Mouse (Mus musculus) embryonic facial prominence, embryonic 15.5 days (tissue): Measurements from ENCODE around the gene Defb11. TPM values are rescaled to one million over a fixed set of nuclear protein-coding genes. Genes with fewer than 3 reads are reported as not detected.
"Not testable (repeated sequence)": the region's sequence is repeated elsewhere in the genome, so short reads cannot be mapped to it uniquely, and the experiment has no call there.

ENCODE experiments used
- ATAC-seq: fragments of 200-750 bp; cut with Nextera tagmentation; 2 replicates; pipeline ENCODE4 v1.8.0; 2017; ENCODE audit warnings: low read depth, moderate TSS enrichment; ENCODE audit not compliant: insufficient number of reproducible peaks, low FRiP score, low TSS enrichment
- H3K27ac ChIP-seq: fragments of 300-500 bp; sonication (generic); replicated peaks from 2 replicates; pipeline ENCODE4 v1.5.1; 2015; ENCODE audit warnings: mild to moderate bottlenecking, inconsistent platforms
- H3K27me3 ChIP-seq: fragments of 300-500 bp; sonication (generic); 2 replicates; pipeline ENCODE4 v1.6.1; 2015; ENCODE audit warnings: inconsistent platforms
- H3K36me3 ChIP-seq: fragments of 300-500 bp; sonication (generic); 2 replicates; pipeline ENCODE4 v1.6.1; 2015; ENCODE audit warnings: mild to moderate bottlenecking, inconsistent platforms
- H3K4me1 ChIP-seq: fragments of 300-500 bp; sonication (generic); 2 replicates; pipeline ENCODE4 v1.6.1; 2015; ENCODE audit warnings: inconsistent platforms
- H3K4me2 ChIP-seq: fragments of 300-500 bp; sonication (generic); replicated peaks from 2 replicates; pipeline ENCODE4 v1.6.1; 2015; ENCODE audit warnings: mild to moderate bottlenecking, inconsistent platforms
- H3K4me3 ChIP-seq: fragments of 300-500 bp; sonication (generic); replicated peaks from 2 replicates; pipeline ENCODE4 v1.5.1; 2015; ENCODE audit warnings: mild to moderate bottlenecking, inconsistent platforms
- H3K9ac ChIP-seq: fragments of 300-500 bp; sonication (generic); 2 replicates; pipeline ENCODE4 v1.6.1; 2015; ENCODE audit warnings: inconsistent platforms
- H3K9me3 ChIP-seq: fragments of 300-500 bp; sonication (generic); replicated peaks from 2 replicates; pipeline ENCODE4 v1.6.1; 2016; ENCODE audit warnings: inconsistent platforms
- WGBS: fragments of 180-500 bp; shearing (Covaris S2); methylation state at CpG from one replicate; pipeline ENCODE4 v1.1.7; 2015; 5-methylcytosine and 5-hydroxymethylcytosine counted together
- polyA plus RNA-seq: library from polyadenylated mRNA; unstranded; fragments of >200 nt; fragmentation: Nextera tagmentation; extraction: Ambion mirVana; gene quantifications from 2 replicates; pipeline ENCODE4 v1.2.1, GENCODE M21; 2015

Defb11 gene
- polyA plus RNA-seq, result not detected in 2 replicates

DNA sequence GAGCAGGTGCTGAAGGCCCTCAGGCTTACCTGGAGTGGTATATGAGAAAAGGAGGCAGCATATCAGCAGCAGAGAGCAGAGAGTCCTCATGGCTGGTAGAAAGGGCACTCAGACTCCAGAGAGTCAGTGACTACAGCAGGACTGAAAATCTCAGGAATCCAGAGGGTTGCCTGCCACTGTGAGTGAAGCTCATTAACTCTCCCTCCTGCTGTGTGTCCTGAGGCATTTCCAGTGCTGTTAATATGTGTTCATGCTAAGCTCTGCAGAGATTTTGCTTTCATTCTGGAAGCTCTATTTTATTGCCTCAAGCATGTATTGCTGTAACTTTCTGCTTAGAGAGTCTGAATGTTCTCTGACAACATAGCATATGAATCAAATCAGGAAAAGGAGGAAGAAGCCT is at the start of gene Defb11:
Gene Defb11 (minus strand): TSS at position 123 of the 400 bp plus-strand sequence.
- not testable (repeated sequence) for H3K4me2 ChIP-seq, H3K27me3 ChIP-seq, H3K27ac ChIP-seq, H3K36me3 ChIP-seq, H3K9me3 ChIP-seq, H3K4me3 ChIP-seq, H3K4me1 ChIP-seq, H3K9ac ChIP-seq, ATAC-seq

DNA sequence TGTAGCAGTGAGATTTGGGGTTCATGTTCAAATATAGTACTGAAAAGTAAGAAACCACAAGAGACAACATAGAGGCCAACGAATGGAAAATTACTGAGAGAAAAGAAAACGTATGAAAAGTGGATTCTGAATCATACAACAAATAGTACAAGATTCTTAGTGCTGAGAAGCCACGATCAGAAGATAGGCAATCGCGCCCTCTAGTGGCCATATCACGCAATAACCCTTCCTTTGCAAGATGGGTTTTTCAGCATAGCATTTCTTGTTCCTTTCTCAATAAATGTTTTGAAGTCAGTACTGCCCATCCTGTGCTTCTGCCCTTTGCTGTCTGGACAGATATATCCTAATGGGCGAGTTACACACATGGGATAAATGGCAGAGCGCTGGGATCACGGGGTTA is 49.1 kb upstream of the Defb11 start:
- H3K36me3 ChIP-seq, result no peaks in the 10 kb centered on the region
- H3K9ac ChIP-seq, result no peak overlapping the region
- 3% methylated on average over 9 of the region's 9 CpGs for WGBS
- H3K9me3 ChIP-seq, result no peaks in the 10 kb centered on the region
- no peaks in the 10 kb centered on the region for H3K27me3 ChIP-seq
- ATAC-seq, result no peak
- no peaks in the 10 kb centered on the region for H3K4me1 ChIP-seq
- no peak overlapping the region for H3K27ac ChIP-seq
- H3K4me2 ChIP-seq, result no peak overlapping the region
- H3K4me3 ChIP-seq, result no peak overlapping the region

DNA sequence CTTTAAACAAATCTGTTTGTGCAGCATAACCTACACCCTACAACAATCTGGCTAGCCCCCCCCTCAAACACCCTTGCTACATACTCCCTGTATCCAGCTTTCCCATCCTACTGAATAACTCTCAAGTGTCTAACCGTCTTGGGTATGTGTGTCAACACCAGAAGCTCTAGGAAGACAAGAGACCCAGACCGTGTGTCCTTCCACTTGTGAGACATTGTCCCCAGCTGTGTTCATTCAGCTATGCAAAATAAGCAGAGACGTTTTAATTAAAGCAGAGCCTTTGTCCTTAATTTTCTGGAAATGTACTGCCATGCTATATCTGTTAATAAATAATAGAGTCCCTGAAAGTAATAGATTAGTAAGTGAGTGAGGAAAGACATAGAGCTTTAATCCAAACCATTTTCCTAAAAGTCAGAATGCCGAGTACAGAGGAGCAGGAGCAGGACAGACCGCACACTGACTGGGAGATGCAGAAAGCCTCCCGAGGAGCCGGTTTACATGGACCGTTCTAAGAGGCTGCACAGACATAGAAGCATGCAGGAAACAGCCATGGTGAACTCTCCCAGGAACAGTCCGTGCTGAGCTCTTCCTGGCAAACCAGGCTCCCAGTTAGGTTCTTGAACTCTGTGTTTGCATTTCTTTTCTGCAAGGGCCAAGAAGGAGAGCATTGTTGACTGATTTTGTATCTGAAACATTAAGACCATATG is 41.3 kb upstream of the Defb11 start:
- no peak overlapping the region for H3K27ac ChIP-seq
- no peaks in the 10 kb centered on the region for H3K4me1 ChIP-seq
- H3K9ac ChIP-seq, result no peak overlapping the region
- H3K36me3 ChIP-seq, result no peaks in the 10 kb centered on the region
- H3K4me3 ChIP-seq, result no peak overlapping the region
- H3K27me3 ChIP-seq, result no peaks in the 10 kb centered on the region
- no peaks in the 10 kb centered on the region for H3K9me3 ChIP-seq
- 54% methylated on average over 9 of the region's 9 CpGs for whole genome bisulfite sequencing
- H3K4me2 ChIP-seq, result no peak overlapping the region
- ATAC-seq, result no peak

DNA sequence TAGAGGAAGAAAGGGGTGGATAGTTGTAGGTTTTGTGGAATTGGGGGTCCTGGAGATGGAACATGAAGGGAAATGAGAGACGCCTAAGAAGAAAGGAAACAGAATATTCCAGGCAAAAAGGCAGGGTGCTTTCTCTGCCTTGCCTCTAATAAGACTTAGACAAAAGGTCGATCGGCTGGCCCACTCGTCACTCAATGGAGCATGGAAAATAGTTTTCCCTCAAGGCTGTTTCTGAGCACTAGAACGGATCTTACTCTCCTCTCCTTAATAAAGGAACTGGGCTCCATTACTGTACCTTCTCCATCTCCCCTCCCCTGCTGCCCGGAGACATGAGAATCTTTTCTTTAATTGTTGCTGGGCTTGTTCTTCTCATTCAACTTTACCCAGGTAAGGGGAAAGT is 40.2 kb upstream of the Defb11 start, which contains the start of gene Defb13:
Gene Defb13 (plus strand): TSS at position 301 of the 400 bp plus-strand sequence.
- Histone ChIP-seq H3K36me3 (no peaks in the 10 kb centered on the region), H3K9ac (no peak within 1 kb of the TSS), H3K4me3 (no peak within 1 kb of the TSS), H3K27ac (no peak within 1 kb of the TSS), H3K4me1 (no peaks in the 10 kb centered on the region), H3K4me2 (no peak within 1 kb of the TSS), H3K9me3 (no peaks in the 10 kb centered on the region), H3K27me3 (no peaks in the 10 kb centered on the region)
- no peak for ATAC-seq
- WGBS, result 73% methylated on average over 6 of the region's 6 CpGs

DNA sequence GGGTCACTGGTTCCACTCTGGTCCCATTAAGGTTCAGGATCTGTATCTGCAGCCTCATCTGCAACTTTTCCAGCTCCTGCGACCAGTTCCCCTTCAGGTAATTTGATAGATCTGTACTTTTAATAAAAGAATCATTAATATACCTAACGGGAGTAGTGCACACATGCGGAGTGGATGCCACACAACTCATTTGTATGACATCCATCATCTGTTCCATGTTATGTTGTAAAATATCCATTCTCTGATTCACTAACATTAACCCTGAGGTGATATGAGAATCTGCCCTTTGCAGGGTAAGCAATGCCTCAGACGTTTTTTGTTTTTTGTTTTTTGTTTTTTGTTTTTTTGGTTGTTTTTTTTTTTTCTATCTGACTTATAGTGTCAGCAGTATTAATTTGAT is 31.8 kb upstream of the Defb11 start, which contains the start of gene Defb35:
Gene Defb35 (plus strand): TSS at position 301 of the 400 bp plus-strand sequence.
- not testable (repeated sequence) for H3K4me2 ChIP-seq, H3K9me3 ChIP-seq, H3K27ac ChIP-seq, H3K36me3 ChIP-seq, H3K4me1 ChIP-seq, H3K4me3 ChIP-seq, H3K27me3 ChIP-seq, H3K9ac ChIP-seq, ATAC-seq
- WGBS, result 84% methylated on average over 4 of the region's 4 CpGs

DNA sequence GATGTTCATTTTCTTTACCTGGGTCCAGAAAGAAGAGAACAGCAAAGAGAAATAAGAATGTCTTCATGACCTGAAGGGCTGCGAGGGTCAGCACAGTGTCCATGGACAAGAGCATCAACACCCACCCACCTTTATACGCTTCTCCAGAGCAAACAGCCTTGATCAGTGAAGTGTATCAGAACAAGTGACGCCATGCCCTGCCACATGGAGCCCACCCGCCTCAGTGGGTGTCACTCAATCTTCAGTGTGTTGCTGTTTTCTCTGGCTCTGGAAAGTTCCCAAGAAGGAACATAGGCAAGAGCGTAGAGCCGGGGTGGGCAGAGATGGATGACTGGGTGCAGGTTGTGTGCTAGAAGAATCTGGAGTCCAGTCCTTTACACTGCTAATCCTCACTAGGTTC is 26.4 kb upstream of the Defb11 start, which contains the start of gene Defb15:
Gene Defb15 (minus strand): TSS at position 101 of the 400 bp plus-strand sequence.
- Histone ChIP-seq H3K4me1 (no peaks in the 10 kb centered on the region), H3K9me3 (no peaks in the 10 kb centered on the region), H3K27ac (no peak within 1 kb of the TSS), H3K9ac (no peak within 1 kb of the TSS), H3K4me3 (no peak within 1 kb of the TSS), H3K36me3 (no peaks in the 10 kb centered on the region), H3K27me3 (no peaks in the 10 kb centered on the region), H3K4me2 (no peak within 1 kb of the TSS)
- 91% methylated on average over 6 of the region's 6 CpGs for WGBS
- no peak for ATAC-seq

DNA sequence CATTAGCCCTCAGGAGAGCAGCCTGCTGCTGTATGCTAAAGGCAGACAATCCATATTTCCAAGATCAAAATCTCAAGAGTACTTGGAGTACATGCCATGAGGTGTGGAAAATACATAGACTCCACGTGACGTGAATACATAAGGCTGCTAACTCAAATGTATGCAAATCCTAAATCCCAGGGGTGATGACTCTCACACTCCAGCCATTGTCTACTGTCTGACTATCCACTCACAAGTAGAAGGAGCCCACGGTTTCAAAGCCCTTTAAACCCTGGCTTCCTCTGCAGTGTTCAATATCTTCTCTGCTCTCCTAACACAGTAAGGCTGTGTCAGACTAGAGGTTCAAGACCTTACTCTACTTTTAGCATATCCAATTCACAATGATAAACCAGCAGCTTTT is 24.5 kb upstream of the Defb11 start:
- not testable (repeated sequence) for H3K27ac ChIP-seq, ATAC-seq, H3K4me1 ChIP-seq, H3K4me3 ChIP-seq, H3K4me2 ChIP-seq, H3K9ac ChIP-seq, H3K27me3 ChIP-seq, H3K36me3 ChIP-seq, H3K9me3 ChIP-seq
- 80% methylated on average over 3 of the region's 3 CpGs for WGBS

DNA sequence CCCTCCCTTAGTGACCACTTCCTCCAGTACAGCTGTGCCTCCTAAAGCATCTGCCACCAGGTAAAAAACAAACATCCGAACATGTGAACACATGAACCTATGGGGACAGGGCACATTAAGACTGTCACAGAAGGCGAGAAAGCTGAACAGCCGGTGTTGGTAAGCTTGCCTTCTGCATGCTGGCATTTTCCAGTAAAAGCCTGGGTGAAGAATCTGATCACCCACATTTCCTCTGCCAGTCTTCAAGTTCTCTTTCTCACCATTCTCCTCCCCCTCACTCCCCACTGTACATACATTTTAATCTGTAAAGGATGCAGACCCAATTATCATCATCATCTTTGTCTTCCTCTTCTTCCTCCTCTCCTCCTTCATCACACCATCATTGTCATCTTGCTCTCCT is 9.4 kb upstream of the Defb11 start:
- WGBS, result 86% methylated on average over 3 of the region's 3 CpGs
- no peak overlapping the region for H3K4me2 ChIP-seq
- H3K4me1 ChIP-seq, result no peaks in the 10 kb centered on the region
- no peak overlapping the region for H3K9ac ChIP-seq
- no peaks in the 10 kb centered on the region for H3K36me3 ChIP-seq
- H3K27ac ChIP-seq, result no peak overlapping the region
- no peak for ATAC-seq
- no peaks in the 10 kb centered on the region for H3K9me3 ChIP-seq
- H3K27me3 ChIP-seq, result no peaks in the 10 kb centered on the region
- no peak overlapping the region for H3K4me3 ChIP-seq

DNA sequence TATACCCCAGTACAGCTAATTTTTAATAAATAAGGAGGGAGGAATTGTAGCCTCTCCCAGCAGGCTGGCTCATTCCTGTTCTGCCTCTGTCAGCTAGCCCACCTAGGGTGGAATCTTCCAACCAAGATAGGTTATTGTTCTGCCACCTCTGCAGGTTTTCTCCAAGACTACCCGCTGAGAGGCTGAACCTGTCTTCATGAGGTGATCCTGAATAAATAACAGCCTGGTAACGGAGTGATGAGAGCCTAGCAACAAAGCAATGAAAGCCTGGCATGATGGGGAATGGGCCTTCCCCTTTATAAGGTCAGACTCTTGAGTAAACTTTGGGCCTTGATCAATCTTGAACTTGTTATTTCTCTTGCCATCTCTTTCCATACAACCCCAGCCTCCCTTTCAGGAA is 6.3 kb upstream of the Defb11 start:
- ATAC-seq, result no peak
- WGBS, result 18% methylated on average over 2 of the region's 2 CpGs
- no peak overlapping the region for H3K27ac ChIP-seq
- no peak overlapping the region for H3K9ac ChIP-seq
- no peak overlapping the region for H3K4me2 ChIP-seq
- no peaks in the 10 kb centered on the region for H3K27me3 ChIP-seq
- no peaks in the 10 kb centered on the region for H3K9me3 ChIP-seq
- H3K36me3 ChIP-seq, result no peaks in the 10 kb centered on the region
- no peaks in the 10 kb centered on the region for H3K4me1 ChIP-seq
- no peak overlapping the region for H3K4me3 ChIP-seq

DNA sequence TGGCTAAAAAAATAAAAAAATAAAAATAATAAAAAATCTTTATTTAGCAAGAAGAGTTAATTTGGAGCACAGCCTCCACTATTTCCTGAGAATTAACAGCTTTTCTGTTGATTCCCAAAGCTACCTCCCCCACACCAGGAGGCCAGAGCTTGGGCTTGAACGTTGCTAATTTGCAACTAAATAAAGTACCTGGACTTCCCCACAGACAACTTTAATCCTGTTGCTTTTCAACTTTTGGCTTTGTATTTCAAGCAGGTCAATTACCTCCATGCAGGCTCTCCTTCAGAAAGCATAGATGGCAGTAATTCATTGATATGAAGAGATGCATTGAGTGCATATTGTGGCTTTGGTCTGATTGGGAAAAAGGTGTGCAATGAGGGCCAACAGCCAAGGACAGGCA is 5.7 kb upstream of the Defb11 start:
- Histone ChIP-seq H3K4me2 (no peak overlapping the region), H3K4me1 (no peaks in the 10 kb centered on the region), H3K9me3 (no peaks in the 10 kb centered on the region), H3K27me3 (no peaks in the 10 kb centered on the region), H3K36me3 (no peaks in the 10 kb centered on the region), H3K9ac (no peak overlapping the region), H3K4me3 (no peak overlapping the region), H3K27ac (no peak overlapping the region)
- 3% methylated on average over 1 of the region's 1 CpGs for WGBS
- ATAC-seq, result no peak

DNA sequence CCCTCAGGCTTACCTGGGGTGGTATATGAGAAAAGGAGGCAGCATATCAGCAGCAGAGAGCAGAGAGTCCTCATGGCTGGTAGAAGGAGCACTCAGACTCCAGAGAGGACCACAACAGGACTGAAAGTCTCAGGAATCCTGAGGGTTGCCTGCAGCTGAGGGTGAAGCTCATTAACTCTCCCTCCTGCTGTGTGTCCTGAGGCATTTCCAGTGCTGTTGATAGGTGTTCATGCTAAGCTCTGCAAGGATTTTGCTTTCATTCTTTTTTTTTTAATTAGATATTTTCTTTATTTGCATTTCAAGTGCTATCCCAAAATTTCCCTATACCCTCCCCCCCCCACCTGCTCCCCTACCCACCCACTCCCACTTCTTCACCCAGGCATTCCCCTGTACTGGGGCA is 20.9 kb downstream of the Defb11 start, which contains the start of gene Defb9:
Gene Defb9 (minus strand): TSS at position 101 of the 400 bp plus-strand sequence.
- not testable (repeated sequence) for H3K4me2 ChIP-seq, H3K27ac ChIP-seq, H3K36me3 ChIP-seq, H3K9me3 ChIP-seq, H3K4me1 ChIP-seq, H3K4me3 ChIP-seq, H3K9ac ChIP-seq, ATAC-seq, H3K27me3 ChIP-seq

DNA sequence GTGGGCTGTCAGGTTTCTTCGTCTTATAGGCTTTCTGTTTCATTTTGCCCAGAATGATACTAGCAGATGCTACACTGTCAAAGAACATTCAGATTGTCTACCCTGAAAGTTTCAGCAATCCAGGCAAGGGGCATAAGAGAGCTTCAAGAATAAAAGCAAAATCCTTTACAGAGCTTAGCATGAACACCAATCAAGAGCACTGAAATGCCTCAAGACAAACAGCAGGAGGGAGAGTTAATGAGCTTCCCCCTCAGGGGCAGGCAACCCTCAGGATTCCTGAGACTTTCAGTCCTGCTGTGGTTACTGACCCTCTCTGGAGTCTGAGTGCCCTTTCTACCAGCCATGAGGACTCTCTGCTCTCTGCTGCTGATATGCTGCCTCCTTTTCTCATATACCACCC is 47.6 kb downstream of the Defb11 start, which contains the start of gene Defb10:
Gene Defb10 (plus strand): TSS at position 316 of the 400 bp plus-strand sequence.
- not testable (repeated sequence) for H3K36me3 ChIP-seq, H3K27me3 ChIP-seq, H3K4me3 ChIP-seq, H3K4me1 ChIP-seq, H3K4me2 ChIP-seq, ATAC-seq, H3K9me3 ChIP-seq, H3K9ac ChIP-seq, H3K27ac ChIP-seq
- WGBS, result 28% methylated on average over 1 of the region's 1 CpGs
